Mouse (Mus musculus): Measurements from ENCODE around the gene Dera.

Dera gene

GRCm38 (mm10) chr6:137806806-137807205 lies 52.5 kb downstream of the Dera start:
- no peak for DNase-seq (ENCODE audit: low spot score in 2 of 2)

DNA sequence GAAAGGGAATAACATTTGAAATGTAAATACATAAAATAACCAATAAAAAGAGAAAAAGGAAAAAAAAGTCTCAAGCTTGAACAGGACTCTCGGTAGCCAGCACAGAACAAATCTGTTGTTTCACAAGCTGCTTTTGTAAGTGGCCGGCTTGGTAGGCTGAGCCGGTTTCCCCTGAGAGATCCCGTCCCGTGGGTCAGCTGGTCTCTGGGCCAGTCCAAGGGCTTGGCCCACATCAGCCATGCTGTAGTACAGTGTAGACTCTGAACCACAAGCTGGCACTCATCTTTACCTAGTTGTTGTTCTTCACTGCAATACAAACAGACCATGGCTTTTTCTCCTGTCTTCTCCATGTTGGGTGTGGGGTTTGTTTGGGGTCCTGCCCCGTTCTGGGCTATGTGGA lies 53.0 kb downstream of the Dera start:
- DNase-seq (ENCODE audit: low spot score in 2 of 2), result no peak

GRCm38 (mm10) chr6:137808706-137809105 lies 54.4 kb downstream of the Dera start:
- no peak for DNase-seq (ENCODE audit: low spot score in 2 of 2)

DNA sequence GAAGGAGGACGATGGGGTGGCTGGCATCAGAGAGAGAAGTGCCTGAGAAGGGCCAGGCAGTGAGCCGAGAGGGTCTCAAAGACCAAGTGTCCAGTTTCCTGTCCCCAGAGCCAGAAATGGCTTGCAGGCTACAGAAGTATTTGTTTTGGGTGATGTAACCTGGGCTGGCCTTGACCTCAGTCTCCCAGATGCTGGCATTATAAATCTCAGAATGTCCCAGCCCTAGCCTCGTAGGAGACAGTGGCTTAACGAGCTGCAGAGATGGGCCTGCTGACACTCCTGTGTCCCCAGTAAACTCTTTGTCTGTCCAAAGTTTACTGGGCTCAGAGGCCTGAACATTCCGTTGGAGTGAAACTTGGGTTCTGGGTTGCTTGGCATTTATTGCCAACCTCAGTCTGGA lies 55.8 kb downstream of the Dera start:
- no peak for DNase-seq (ENCODE audit: low spot score in 2 of 2)

- DNase-seq (ENCODE audit: low spot score in 2 of 2), result no peak
Observed at GRCm38 (mm10) chr6:137814006-137814405, 59.7 kb downstream of the Dera start.

- DNase-seq (ENCODE audit: low spot score in 2 of 2), result no peak
Observed at GRCm38 (mm10) chr6:137816508-137816907, 62.2 kb downstream of the Dera start.

- DNase-seq (ENCODE audit: low spot score in 2 of 2), result no peak
Observed at GRCm38 (mm10) chr6:137822550-137822949, 68.2 kb downstream of the Dera start.

- no peak for DNase-seq (ENCODE audit: low spot score in 2 of 2)
Observed at GRCm38 (mm10) chr6:137824046-137825021, 70.0 kb downstream of the Dera start.

- DNase-seq (ENCODE audit: low spot score in 2 of 2), result no peak
Observed at GRCm38 (mm10) chr6:137825022-137825613, 70.8 kb downstream of the Dera start.

DNA sequence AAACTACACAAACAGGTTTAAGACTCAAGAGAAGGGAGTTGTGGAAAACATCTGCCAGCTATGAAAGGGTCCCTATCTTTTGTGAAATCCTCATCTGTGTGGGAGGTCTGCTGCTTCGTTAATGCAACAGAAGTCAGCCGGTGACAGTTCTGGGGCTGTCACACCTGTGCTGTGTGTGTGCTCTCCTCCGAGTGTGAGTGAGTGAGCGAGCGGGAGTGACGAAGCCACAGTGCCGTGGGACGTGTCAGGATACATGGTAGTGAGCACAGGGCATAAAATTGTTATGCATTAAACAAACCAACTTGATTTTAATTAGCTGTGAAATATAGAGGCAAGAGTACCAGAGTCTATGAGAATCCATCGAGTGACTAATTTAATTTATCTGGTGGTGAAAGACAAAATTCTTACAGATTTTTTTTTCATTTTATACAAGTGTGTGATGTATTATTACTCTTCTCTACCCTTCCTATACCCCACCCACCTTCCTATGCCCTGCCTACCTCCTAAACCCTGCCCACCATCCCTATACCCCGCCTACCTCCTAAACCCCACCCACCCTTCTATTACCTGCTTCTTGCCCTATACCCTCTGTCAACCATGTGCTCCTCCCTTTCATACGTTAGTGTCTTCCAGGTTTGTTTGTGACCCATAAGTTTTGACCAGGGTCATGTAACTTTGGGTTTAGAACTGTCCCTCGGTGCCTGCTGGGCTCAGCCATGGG lies 74.9 kb downstream of the Dera start:
- DNase-seq (ENCODE audit: low spot score in 2 of 2), result no peak

DNA sequence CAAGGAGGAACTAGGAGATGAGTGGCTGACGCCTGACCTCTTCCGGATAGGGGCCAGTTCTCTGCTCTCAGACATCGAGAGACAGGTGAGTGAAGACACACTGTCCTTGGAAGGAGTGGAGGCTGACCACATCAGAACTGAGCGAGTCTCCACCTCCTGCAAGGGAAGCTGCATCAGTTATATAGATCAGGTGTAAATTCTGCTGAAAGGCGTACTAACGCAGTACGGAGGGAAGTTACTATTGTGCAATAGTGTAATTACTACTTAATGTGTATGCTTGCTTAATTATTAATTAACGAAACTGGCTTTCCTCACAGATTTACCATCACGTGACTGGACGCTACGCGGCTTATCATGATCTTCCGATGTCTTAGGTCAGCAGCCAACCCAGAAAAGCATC lies 82.5 kb downstream of the Dera start:
- no peak for DNase-seq (ENCODE audit: low spot score in 2 of 2)

GRCm38 (mm10) chr6:137843337-137843736 lies 89.0 kb downstream of the Dera start:
- no peak for DNase-seq (ENCODE audit: low spot score in 2 of 2)

GRCm38 (mm10) chr6:137857198-137858194 lies 103.2 kb downstream of the Dera start:
- DNase-seq (ENCODE audit: low spot score in 2 of 2), result no peak

- no peak for DNase-seq (ENCODE audit: low spot score in 2 of 2)
Observed at GRCm38 (mm10) chr6:137869903-137870580, 115.7 kb downstream of the Dera start.

GRCm38 (mm10) chr6:137870667-137871066 lies 116.3 kb downstream of the Dera start:
- no peak for DNase-seq (ENCODE audit: low spot score in 2 of 2)

- no peak for DNase-seq (ENCODE audit: low spot score in 2 of 2)
Observed at GRCm38 (mm10) chr6:137872055-137872735, 117.8 kb downstream of the Dera start.

GRCm38 (mm10) chr6:137874471-137875244 lies 120.3 kb downstream of the Dera start:
- no peak for DNase-seq (ENCODE audit: low spot score in 2 of 2)

GRCm38 (mm10) chr6:137885644-137886043 lies 131.3 kb downstream of the Dera start:
- no peak for DNase-seq (ENCODE audit: low spot score in 2 of 2)

Data from spleen, postnatal 14 days (tissue).